Mouse (Mus musculus) cerebellum, adult 2 months (tissue): Measurements from ENCODE around the gene Pde3a.

Experiments used
- CTCF ChIP-seq: fragments of 200-500 bp; IDR thresholded peaks from 2 replicates; pipeline ENCODE4 v1.5.1; 2011; ENCODE audit warnings: low read depth, mild to moderate bottlenecking, control low read depth, low read length, moderate library complexity, borderline replicate concordance; ENCODE audit not compliant: insufficient read depth
- POLR2A ChIP-seq: fragments of 200-500 bp; IDR thresholded peaks from 2 replicates; pipeline ENCODE4 v1.6.1; 2011; ENCODE audit warnings: low read length, control low read depth, borderline replicate concordance; ENCODE audit not compliant: insufficient read depth

DNA sequence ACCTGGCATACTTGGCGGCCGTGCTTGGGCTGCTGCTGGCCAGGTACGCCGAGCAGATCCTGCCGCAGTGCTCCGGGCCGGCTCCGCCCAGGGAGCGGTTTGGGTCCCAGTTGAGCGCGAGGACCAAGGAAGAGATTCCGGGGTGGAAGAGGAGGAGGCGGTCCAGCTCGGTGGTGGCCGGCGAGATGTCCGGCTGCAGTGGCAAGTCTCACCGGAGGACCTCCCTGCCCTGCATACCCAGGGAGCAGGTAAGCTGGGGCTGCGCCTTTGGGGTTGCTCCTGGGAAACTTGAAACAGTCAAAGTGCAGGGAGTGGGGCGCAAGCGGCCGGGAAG lies 1.2 kb downstream of the Pde3a start:
- TF ChIP-seq CTCF (no peak), POLR2A (no peak)
